Mouse (Mus musculus): ENCODE results near the gene Fgfr2.

Gene Fgfr2

GRCm38 (mm10) chr7:132641606-132642005 lies 481.5 kb downstream of the Fgfr2 start:
- no peak for DNase-seq (ENCODE audit: extremely low spot score, low read depth, low spot score)

GRCm38 (mm10) chr7:132640946-132641345 lies 482.2 kb downstream of the Fgfr2 start:
- DNase-seq (ENCODE audit: extremely low spot score, low read depth, low spot score): no peak

GRCm38 (mm10) chr7:132638446-132639087 lies 484.6 kb downstream of the Fgfr2 start:
- DNase-seq (ENCODE audit: extremely low spot score, low read depth, low spot score): no peak

- no peak for DNase-seq (ENCODE audit: extremely low spot score, low read depth, low spot score)
These were observed 485.9 kb downstream of the Fgfr2 start for GRCm38 (mm10) chr7:132637292-132637691.

- DNase-seq (ENCODE audit: extremely low spot score, low read depth, low spot score): no peak
These were observed 491.8 kb downstream of the Fgfr2 start for GRCm38 (mm10) chr7:132631313-132631712.

GRCm38 (mm10) chr7:132627448-132627847 lies 495.7 kb downstream of the Fgfr2 start:
- DNase-seq (ENCODE audit: extremely low spot score, low read depth, low spot score): no peak

GRCm38 (mm10) chr7:132626174-132626573 lies 497.0 kb downstream of the Fgfr2 start:
- no peak for DNase-seq (ENCODE audit: extremely low spot score, low read depth, low spot score)

- DNase-seq (ENCODE audit: extremely low spot score, low read depth, low spot score): no peak
These were observed 499.0 kb downstream of the Fgfr2 start for GRCm38 (mm10) chr7:132624161-132624560.

- no peak for DNase-seq (ENCODE audit: extremely low spot score, low read depth, low spot score)
These were observed 502.9 kb downstream of the Fgfr2 start for GRCm38 (mm10) chr7:132619975-132620918.

GRCm38 (mm10) chr7:132619549-132619948 lies 503.6 kb downstream of the Fgfr2 start:
- no peak for DNase-seq (ENCODE audit: extremely low spot score, low read depth, low spot score)

- no peak for DNase-seq (ENCODE audit: extremely low spot score, low read depth, low spot score)
These were observed 506.1 kb downstream of the Fgfr2 start for GRCm38 (mm10) chr7:132617021-132617564.

- no peak for DNase-seq (ENCODE audit: extremely low spot score, low read depth, low spot score)
These were observed 506.8 kb downstream of the Fgfr2 start for GRCm38 (mm10) chr7:132616391-132616790.

GRCm38 (mm10) chr7:132615346-132615745 lies 507.8 kb downstream of the Fgfr2 start:
- DNase-seq (ENCODE audit: extremely low spot score, low read depth, low spot score): no peak

- DNase-seq (ENCODE audit: extremely low spot score, low read depth, low spot score): no peak
These were observed 511.6 kb downstream of the Fgfr2 start for GRCm38 (mm10) chr7:132611530-132611929.

- DNase-seq (ENCODE audit: extremely low spot score, low read depth, low spot score): no peak
These were observed 512.5 kb downstream of the Fgfr2 start, which contains the start of gene Lhpp for GRCm38 (mm10) chr7:132610468-132611318. TSS of gene Lhpp (plus strand) at chr7:132610638.

- no peak for DNase-seq (ENCODE audit: extremely low spot score, low read depth, low spot score)
These were observed 514.7 kb downstream of the Fgfr2 start for GRCm38 (mm10) chr7:132608316-132609020.

- no peak for DNase-seq (ENCODE audit: extremely low spot score, low read depth, low spot score)
These were observed 517.5 kb downstream of the Fgfr2 start for GRCm38 (mm10) chr7:132605689-132606088.

GRCm38 (mm10) chr7:132604720-132605119 lies 518.4 kb downstream of the Fgfr2 start:
- DNase-seq (ENCODE audit: extremely low spot score, low read depth, low spot score): no peak

- DNase-seq (ENCODE audit: extremely low spot score, low read depth, low spot score): no peak
These were observed 522.2 kb downstream of the Fgfr2 start for GRCm38 (mm10) chr7:132600926-132601325.

GRCm38 (mm10) chr7:132600026-132600425 lies 523.1 kb downstream of the Fgfr2 start:
- no peak for DNase-seq (ENCODE audit: extremely low spot score, low read depth, low spot score)
